Mouse (Mus musculus): ENCODE measurements around the gene Asic2. TPM values are rescaled to one million over a fixed set of nuclear protein-coding genes. Genes with fewer than 3 reads are reported as not detected.

Asic2 gene
- polyA plus RNA-seq, 1 experiment from 2014 or later = not detected

DNA sequence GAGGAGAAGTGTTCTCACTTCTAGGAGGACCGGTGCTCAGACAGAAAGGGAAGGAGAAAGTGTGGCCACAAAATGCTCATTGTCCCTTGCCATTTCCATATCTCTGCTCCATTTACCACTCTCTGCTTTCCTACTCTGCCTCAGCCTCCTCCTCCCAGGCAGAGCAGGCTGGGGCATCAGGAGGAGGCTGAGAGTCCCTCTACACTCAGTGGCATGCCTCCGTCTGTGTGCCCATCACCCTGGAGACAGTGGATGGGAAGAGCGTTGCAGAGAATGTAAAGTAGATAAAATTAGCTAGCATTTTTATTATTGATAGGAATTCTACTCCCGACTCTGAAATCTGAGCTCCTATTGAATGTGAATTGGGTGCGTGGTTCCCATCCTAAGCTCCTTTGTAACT, 984.7 kb downstream of the Asic2 start:
- Histone ChIP-seq H3K4me2 (ENCODE audit: low read depth, low read length) (no peak overlapping the region), H3K27ac (ENCODE audit: low read depth) (no peak overlapping the region), H3K4me3 (ENCODE audit: low read depth, low read length) (no peak overlapping the region), H3K27me3 (ENCODE audit: insufficient read depth, low read length) (no peaks in the 10 kb centered on the region), H3K4me1 (ENCODE audit: insufficient read depth) (no peaks in the 10 kb centered on the region), H3K9ac (replicated peaks) (no peak overlapping the region), H3K36me3 (replicated peaks; ENCODE audit: insufficient read depth, low read length) (no peaks in the 10 kb centered on the region), H3K9me3 (ENCODE audit: low read length) (no peaks in the 10 kb centered on the region)
- TF ChIP-seq CTCF (IDR thresholded peaks at IDR 0.05; ENCODE audit: low read depth) = no peak
- no peak for TF ChIP-seq EP300 (IDR thresholded peaks at IDR 0.05; ENCODE audit: low read depth)
- no peak for ATAC-seq
- no peak for DNase-seq
- WGBS (ENCODE audit: insufficient replicate concordance) = 72% methylated on average over 5 of the region's 5 CpGs

DNA sequence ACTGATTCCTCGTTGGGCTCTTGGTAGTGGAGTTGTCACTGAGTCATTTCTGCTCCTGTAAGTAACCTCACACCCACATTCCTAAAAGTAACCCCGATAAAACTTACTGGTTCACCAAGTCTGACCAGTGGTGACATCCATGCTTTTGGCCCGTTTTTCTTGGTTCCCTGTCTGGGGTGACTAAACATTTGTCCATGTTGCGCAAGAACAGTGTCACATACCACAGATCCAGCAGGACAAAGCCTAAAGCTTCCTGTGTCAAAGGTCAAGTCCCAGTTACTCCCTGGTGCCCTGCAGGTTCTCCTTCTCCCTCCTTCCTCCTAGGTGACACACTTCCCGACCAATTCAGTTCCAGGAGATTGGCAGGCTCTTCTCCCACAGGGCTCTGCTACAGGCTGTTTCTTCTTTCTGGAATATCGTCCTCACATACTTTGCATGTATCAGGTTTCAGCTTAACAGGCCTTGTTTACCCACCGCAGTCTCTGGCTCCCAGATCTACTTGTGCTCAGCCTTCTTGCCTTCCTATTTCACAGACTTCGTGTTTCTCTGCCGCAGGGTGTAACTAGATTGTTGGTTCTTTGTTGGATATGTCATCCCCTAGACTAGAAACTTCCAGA, 991.9 kb downstream of the Asic2 start:
- no peaks in the 10 kb centered on the region for H3K27me3 ChIP-seq (ENCODE audit: insufficient read depth, low read length)
- H3K27ac ChIP-seq (ENCODE audit: low read depth) = no peak overlapping the region
- H3K4me3 ChIP-seq (ENCODE audit: low read depth, low read length) = no peak overlapping the region
- WGBS (ENCODE audit: insufficient replicate concordance) = 55% methylated on average over 9 of the region's 9 CpGs
- no peaks in the 10 kb centered on the region for H3K9me3 ChIP-seq (ENCODE audit: low read length)
- no peaks in the 10 kb centered on the region for H3K36me3 ChIP-seq (replicated peaks; ENCODE audit: insufficient read depth, low read length)
- ATAC-seq (peak; percentile 59), DNase-seq (peak; percentile 14)
- H3K4me2 ChIP-seq (ENCODE audit: low read depth, low read length) = no peak overlapping the region
- TF ChIP-seq CTCF (IDR thresholded peaks at IDR 0.05; ENCODE audit: low read depth) (no peak), EP300 (IDR thresholded peaks at IDR 0.05; ENCODE audit: low read depth) (no peak)
- peaks cover 6% of the 10 kb centered on the region; the same call in 1 of the 2 replicates for H3K4me1 ChIP-seq (ENCODE audit: insufficient read depth)
- H3K9ac ChIP-seq (replicated peaks) = no peak overlapping the region

DNA sequence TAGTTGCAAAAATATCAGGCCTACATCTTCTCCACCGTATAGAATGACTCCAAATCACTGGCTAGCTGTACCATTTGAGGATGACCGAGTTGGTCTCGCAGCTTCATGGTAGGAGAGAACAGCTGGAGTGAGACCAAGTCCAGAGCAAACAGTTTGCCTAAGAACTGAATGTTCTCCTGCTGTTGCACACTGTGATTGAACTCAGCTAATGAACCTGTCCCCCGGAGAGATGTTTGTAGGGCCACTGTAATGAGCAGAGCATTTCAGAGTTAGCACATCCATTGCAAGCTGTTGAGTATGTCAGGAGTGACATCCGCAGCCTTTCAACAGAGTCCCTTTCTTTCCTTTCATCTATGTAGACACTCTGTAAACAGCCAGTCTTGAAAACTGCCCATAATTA, 993.6 kb downstream of the Asic2 start:
- 86% methylated on average over 5 of the region's 5 CpGs for WGBS (ENCODE audit: insufficient replicate concordance)

DNA sequence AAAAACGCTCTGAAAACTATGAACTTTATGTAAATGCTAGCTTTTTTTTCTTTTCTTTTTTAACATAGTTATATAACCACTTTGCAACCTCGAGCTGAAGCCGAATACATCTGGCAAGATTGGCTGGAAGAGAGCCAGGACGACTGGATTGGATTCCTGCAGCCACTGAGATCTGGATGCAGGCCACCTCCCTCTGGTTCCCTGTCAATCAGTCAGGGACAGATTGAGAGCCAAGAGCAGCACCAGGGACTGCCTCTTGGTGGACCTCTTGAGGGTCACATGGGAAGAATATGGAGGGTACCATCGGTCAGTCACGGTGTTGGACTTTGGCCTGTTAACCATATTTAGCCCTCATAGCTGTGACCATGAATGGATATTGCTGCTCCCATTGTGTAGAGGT, 994.3 kb downstream of the Asic2 start:
- H3K4me3 ChIP-seq (ENCODE audit: low read depth, low read length) = no peak overlapping the region
- no peaks in the 10 kb centered on the region for H3K36me3 ChIP-seq (replicated peaks; ENCODE audit: insufficient read depth, low read length)
- ATAC-seq (peak; percentile 46; the same call in 1 of the 2 replicates), DNase-seq (no peak)
- H3K4me1 ChIP-seq (ENCODE audit: insufficient read depth) = peaks cover 6% of the 10 kb centered on the region; the same call in 1 of the 2 replicates
- H3K9ac ChIP-seq (replicated peaks) = no peak overlapping the region
- H3K27ac ChIP-seq (ENCODE audit: low read depth) = 0 out of 2 replicates have a peak overlapping the region, but pooled peaks have one; percentile 16
- TF ChIP-seq EP300 (IDR thresholded peaks at IDR 0.05; ENCODE audit: low read depth) = no peak
- no peak for TF ChIP-seq CTCF (IDR thresholded peaks at IDR 0.05; ENCODE audit: low read depth)
- WGBS (ENCODE audit: insufficient replicate concordance) = 74% methylated on average over 6 of the region's 6 CpGs
- H3K4me2 ChIP-seq (ENCODE audit: low read depth, low read length) = no peak overlapping the region
- no peaks in the 10 kb centered on the region for H3K9me3 ChIP-seq (ENCODE audit: low read length)
- H3K27me3 ChIP-seq (ENCODE audit: insufficient read depth, low read length) = no peaks in the 10 kb centered on the region

More for the DNA sequence above, 993.6 kb downstream of the Asic2 start:
- Histone ChIP-seq H3K9me3 (ENCODE audit: low read length) (no peaks in the 10 kb centered on the region), H3K36me3 (replicated peaks; ENCODE audit: insufficient read depth, low read length) (no peaks in the 10 kb centered on the region), H3K4me1 (ENCODE audit: insufficient read depth) (peaks cover 6% of the 10 kb centered on the region; the same call in 1 of the 2 replicates), H3K4me3 (ENCODE audit: low read depth, low read length) (no peak overlapping the region), H3K9ac (replicated peaks) (no peak overlapping the region), H3K4me2 (ENCODE audit: low read depth, low read length) (no peak overlapping the region), H3K27ac (ENCODE audit: low read depth) (peak overlapping the region; percentile 16; the same call in 1 of the 2 replicates), H3K27me3 (ENCODE audit: insufficient read depth, low read length) (no peaks in the 10 kb centered on the region)
- ATAC-seq (peak; percentile 91), DNase-seq (no peak)
- no peak for TF ChIP-seq CTCF (IDR thresholded peaks at IDR 0.05; ENCODE audit: low read depth)
- no peak for TF ChIP-seq EP300 (IDR thresholded peaks at IDR 0.05; ENCODE audit: low read depth)

DNA sequence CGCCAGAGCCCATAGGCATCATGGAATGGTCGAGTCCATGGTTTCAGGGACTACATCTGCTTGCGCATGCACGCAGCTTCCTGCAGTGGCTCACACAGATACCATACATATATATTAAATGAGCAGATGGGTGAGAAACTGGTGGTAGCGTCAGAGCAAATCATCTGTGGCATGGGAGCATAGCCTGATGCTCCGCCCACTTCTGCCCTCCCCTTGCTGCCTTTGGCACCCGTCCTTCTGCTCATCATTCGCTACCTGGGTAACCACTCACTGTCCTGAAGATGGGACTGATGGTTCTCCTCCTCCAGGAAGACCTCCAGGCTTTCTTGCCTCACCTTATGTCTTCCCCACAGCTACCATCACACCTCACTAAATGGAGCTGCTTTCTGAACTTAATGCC, 995.0 kb downstream of the Asic2 start:
- no peaks in the 10 kb centered on the region for H3K27me3 ChIP-seq (ENCODE audit: insufficient read depth, low read length)
- no peak overlapping the region for H3K4me3 ChIP-seq (ENCODE audit: low read depth, low read length)
- no peaks in the 10 kb centered on the region for H3K36me3 ChIP-seq (replicated peaks; ENCODE audit: insufficient read depth, low read length)
- H3K27ac ChIP-seq (ENCODE audit: low read depth) = no peak overlapping the region
- WGBS (ENCODE audit: insufficient replicate concordance) = 87% methylated on average over 8 of the region's 8 CpGs
- ATAC-seq = no peak
- TF ChIP-seq EP300 (IDR thresholded peaks at IDR 0.05; ENCODE audit: low read depth) (no peak), CTCF (IDR thresholded peaks at IDR 0.05; ENCODE audit: low read depth) (no peak)
- DNase-seq = no peak
- no peak overlapping the region for H3K4me2 ChIP-seq (ENCODE audit: low read depth, low read length)
- no peaks in the 10 kb centered on the region for H3K9me3 ChIP-seq (ENCODE audit: low read length)
- H3K9ac ChIP-seq (replicated peaks) = no peak overlapping the region
- peaks cover 6% of the 10 kb centered on the region; the same call in 1 of the 2 replicates for H3K4me1 ChIP-seq (ENCODE audit: insufficient read depth)

DNA sequence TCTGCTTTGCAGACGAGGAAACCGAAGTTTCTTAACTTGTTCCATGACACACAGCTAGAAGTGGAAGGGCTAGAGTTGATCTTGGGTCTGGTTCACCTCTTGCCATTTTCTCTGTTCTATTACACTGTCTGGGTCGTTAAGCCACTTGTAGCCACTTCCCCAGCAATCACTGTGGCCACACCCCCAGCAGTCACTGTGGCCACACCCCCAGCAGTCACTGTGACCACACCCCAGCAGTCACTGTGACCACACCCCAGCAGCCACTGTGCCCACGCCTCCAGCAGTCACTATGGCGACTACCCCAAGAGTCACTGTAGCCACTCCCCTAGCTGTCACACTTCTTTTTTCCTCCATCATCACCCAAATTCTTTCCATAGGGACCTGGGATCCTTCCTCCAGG, 1000.7 kb downstream of the Asic2 start:
- Histone ChIP-seq H3K9me3 (ENCODE audit: low read length) (no peaks in the 10 kb centered on the region), H3K9ac (replicated peaks) (no peak overlapping the region), H3K4me2 (ENCODE audit: low read depth, low read length) (no peak overlapping the region), H3K4me1 (ENCODE audit: insufficient read depth) (no peaks in the 10 kb centered on the region), H3K36me3 (replicated peaks; ENCODE audit: insufficient read depth, low read length) (no peaks in the 10 kb centered on the region), H3K27ac (ENCODE audit: low read depth) (no peak overlapping the region), H3K4me3 (ENCODE audit: low read depth, low read length) (no peak overlapping the region), H3K27me3 (ENCODE audit: insufficient read depth, low read length) (no peaks in the 10 kb centered on the region)
- no peak for ATAC-seq
- TF ChIP-seq EP300 (IDR thresholded peaks at IDR 0.05; ENCODE audit: low read depth) = no peak
- TF ChIP-seq CTCF (IDR thresholded peaks at IDR 0.05; ENCODE audit: low read depth) = no peak
- 43% methylated on average over 5 of the region's 5 CpGs for WGBS (ENCODE audit: insufficient replicate concordance)
- peak; percentile 30 for DNase-seq
